Mouse (Mus musculus) left cerebral cortex, adult 8-10 months (tissue): ENCODE data around the gene Pnmt. TPM values are rescaled to one million over a fixed set of nuclear protein-coding genes. Genes with fewer than 3 reads are reported as not detected.
A peak's percentile ranks its signal among the peaks of the same experiment; 100 is the strongest.

Source experiments
- DNase-seq, 2 experiments: peaks; one replicate each; pipeline ENCODE4 v3.0.0; 2022; ENCODE audit warnings: low spot score in 2 of 2
- total RNA-seq, 4 experiments: library from RNA; stranded (reverse); gene quantifications; 2 replicates each; pipeline ENCODE4 v1.2.4; 2022

The Pnmt gene
- total RNA-seq, 4 experiments from 2014 or later: 0.65 to 1.7 (median 0.96) TPM

DNA sequence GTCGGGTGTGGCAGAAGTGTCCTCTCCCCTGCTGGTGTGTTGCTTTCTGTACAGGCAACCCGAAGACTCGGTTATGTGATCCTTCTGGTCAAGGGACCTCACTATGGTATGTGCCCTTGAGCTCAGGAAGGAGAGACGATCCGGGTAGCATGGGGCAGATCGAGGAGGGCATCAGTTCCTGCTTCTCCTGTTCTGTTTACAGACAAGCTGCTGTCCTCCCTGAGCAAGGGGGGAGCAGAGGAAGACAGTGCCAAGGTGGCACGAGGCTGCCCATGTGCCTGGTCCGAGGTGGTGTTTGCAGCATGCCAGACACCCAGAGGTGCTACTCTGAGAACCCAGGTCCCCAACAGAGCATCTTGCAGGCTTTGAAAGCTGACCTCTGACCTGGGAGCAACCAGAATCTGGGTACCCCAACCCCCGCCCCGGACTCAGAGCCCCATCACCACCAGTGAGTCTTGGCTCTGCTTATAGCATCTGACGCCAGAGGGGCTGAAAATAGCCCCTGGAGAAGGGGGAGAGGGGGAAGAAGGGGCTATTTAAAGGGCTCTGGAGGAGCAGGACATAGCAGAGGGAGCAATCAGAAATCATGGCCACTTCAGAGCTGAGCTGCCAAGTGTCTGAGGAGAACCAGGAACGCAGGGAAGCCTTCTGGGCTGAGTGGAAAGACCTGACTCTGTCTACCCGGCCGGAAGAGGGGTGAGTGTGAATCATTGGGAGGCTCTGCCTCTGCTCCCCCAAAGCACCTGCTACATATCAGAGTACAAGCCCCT lies 2.8 kb upstream of the Pnmt start, which contains the start of gene Tcap:
Tcap (plus strand) TSS at position 551 of the 770 bp plus-strand sequence.
- DNase-seq: no peak

DNA sequence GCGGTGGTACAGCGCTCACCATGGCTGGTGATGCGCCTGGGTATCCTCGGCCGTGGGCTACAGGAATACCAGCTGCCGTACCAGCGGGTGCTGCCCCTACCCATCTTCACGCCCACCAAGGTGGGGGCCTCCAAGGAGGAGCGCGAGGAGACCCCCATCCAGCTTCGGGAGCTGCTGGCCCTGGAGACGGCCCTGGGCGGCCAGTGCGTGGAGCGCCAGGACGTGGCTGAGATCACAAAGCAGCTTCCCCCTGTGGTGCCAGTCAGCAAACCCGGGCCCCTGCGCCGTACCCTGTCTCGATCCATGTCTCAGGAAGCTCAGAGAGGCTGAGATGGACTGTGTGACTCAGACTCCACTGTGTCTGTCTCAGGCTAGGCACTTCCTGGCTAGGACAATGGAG lies 2.0 kb upstream of the Pnmt start:
- no peak for DNase-seq

DNA sequence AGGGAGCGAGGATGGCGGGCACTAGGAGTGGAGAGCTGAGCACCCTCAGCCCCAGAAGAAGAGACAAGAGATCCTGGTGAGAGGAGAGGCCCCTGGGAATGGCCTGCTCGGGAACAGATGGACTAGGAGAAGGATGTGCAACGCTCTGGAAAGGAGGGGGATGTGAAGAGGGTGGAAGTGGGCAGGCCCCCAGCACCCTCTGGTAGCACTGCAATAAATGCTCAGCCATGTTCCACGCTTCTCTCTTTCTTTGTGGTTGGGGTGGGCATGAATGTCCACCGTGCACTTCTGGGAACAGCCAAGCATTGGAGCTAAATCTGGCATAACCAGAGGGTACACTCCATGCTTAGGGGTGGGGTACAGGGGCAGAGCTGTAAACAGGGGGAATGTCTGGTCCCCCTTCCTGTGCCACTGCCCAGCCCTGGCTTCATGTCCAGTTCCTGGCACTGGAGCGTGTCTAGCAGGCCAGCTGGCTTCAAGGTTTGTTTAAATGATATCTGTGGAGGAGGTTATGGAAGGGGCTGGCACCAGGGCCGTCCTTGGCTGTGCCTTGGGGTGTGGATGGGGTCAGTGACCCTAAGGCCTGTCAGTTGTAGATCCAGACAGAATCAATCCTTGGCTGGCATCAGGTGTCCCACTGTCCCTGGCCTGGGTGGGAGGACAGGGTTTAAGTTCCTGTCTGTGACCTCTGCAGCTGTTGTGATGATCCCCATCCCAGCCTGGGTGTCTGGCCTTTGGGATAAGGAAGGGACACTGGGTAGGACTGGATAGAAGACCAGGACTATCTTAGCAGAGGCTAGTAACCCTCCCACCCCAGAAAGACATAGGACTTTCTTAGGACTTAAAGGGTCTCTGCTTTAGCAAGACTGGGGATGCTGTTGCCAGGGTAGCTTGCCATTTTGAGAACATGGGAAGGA lies 1.3 kb upstream of the Pnmt start:
- DNase-seq: no peak

DNA sequence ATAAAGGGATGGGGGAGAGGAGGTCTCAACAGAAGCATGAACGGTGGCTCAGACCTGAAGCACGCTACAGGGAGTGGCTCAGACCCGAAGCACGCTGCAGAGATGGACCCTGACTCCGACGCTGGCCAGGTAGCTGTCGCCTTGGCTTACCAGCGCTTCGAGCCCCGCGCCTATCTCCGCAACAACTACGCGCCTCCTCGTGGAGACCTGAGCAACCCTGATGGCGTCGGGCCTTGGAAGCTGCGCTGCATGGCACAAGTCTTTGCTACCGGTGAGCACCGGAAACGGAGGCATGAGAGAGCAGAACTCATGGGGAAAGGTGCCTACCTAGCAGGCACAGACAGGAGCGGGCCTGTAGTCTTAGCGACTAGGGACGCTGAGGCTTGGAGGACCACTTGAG lies 346 bp downstream of the Pnmt start:
- no peak for DNase-seq

DNA sequence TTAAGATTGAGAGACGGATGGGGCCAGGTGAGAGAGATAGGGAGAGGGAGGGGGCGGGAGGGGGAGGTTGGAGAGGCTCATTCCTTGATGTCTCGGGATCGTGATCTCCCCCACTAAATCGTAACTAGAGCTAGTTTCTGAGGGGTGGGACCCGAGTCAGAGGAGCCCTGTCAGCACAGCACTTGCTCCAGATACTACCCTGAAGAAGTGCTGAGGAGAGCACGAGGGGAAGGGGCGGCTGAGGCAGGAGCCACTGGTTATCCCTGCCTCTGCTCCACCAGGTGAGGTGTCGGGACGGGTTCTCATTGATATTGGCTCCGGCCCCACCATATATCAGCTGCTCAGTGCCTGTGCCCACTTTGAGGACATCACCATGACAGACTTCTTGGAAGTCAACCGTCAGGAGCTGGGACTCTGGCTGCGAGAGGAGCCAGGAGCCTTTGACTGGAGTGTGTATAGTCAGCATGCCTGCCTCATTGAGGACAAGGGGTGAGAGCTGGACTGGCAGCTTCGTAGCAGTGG lies 867 bp downstream of the Pnmt start:
- no peak for DNase-seq

DNA sequence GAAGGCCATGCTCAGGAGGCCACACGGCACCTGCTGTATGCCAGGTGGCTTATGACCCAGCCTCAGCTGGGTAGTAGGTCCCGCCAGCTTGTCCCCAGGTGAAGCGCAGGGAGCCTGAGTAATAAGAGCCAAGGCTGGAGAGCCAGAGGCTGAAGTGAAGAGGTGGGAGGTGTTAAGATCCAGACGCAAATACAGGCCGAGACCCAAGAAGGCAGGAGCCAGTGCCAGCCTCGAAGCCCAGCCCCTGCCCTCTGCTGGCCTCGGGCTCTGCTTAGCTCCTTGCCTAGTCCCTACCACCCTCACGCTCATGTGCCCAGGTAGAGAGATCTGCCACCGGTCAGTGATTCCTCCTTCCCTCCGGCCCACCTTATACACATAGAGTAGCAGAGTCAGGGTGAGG lies 2.0 kb downstream of the Pnmt start:
- no peak for DNase-seq

DNA sequence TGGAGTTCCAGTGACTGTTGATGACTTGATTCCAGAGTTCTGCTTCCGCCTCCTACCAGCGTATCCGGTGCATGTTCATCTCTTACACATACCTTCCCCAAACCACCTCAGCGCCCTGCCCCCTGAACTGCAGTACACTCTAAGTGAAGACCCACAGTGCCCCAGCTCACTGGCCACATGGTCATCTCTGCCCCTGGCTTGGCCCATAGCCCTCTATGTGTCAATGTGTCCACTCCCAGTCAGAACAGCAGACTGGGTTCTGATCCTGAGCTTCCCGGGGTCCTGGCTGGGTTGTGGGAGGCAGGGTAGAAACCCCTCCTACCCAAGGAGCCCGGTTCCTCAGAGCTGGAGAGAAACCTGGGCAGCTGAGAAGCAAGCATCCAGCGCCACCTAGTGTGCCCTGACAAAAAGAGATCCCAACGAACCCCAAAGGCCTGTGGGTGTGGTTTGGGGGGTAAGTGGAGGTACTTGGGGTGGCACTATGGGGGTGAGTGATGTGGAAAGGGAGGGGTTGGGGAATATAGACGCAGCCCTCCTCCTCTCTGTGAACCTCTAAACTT lies 3.1 kb downstream of the Pnmt start:
- DNase-seq: no peak

DNA sequence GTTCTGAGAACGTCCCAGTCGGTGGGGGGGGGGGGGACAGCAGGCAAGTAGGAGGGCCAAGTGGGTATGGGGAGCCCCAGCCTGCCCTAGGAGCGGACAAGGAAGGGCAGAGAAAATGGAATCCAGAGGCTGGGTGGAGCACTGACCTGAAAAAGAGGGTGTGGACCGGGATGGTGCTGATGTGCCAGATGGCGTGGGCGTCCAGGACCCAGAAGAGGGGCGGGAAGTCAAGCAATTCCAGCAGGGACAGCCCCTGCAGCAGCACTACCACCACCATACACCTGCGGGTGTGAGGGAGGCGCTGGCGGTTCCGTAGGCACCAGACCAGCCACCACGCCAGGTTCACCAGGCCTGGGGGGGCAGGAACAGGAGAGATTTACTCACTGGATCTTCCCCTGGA lies 3.9 kb downstream of the Pnmt start:
- DNase-seq: no peak

DNA sequence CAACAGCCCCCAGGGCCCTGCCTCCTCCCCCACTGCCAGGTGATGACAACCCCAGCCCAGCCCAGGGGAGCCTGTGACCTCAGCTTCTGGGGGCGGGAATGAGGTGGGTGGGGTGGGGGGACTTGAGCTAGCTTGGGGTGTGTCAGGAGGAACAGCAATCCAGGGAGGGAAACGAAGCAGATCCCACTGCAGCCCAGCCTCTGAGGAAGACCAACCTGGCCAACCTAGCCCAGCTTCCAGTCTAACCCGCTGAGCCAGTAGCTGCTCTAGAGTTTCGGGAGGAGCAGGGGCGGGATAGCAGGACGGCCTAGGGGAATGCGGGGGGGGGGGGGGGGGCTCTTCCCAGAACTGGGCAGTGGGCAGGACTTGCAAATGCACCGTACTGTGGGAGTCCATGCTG lies 5.8 kb downstream of the Pnmt start:
- no peak for DNase-seq

DNA sequence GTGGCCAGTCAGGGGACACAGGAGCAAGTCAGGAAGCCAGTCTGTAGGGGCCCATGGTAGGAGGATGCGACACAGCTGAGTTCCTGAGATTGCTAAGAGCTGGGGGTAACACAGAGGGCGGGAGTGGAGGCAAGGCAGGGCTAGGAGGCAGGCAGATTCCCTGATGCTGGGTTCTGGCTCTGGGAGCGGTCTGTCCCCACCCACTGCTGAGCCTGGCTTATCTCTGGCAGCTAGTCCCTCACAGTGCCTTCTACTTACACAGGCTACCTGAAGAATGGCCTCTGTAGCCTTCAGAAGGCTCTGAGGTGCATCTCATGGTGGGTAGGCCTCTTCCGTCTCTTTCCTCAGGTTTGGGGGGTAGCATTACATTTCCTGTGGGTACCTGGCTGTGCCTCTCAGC lies 6.4 kb downstream of the Pnmt start:
- no peak for DNase-seq

DNA sequence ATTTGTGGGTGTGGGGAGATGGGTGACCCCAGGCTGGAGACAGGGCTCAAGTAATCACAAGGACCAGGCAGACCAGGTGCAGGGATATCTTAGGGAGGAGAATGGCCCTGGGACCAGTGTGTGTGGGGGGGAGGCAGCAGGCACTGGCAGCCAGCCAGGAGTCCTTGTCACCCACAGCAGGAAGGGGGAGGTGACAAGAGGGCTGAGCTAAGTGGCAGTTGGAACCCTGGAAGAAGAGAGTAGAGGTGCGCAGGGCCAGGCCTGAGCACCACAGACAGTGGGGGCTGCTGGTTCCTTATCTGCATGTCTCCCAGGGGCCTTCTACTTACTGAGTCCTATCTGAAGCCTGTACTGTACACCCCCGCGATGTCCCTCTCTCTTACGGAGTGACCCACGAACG lies 7.1 kb downstream of the Pnmt start:
- no peak for DNase-seq

DNA sequence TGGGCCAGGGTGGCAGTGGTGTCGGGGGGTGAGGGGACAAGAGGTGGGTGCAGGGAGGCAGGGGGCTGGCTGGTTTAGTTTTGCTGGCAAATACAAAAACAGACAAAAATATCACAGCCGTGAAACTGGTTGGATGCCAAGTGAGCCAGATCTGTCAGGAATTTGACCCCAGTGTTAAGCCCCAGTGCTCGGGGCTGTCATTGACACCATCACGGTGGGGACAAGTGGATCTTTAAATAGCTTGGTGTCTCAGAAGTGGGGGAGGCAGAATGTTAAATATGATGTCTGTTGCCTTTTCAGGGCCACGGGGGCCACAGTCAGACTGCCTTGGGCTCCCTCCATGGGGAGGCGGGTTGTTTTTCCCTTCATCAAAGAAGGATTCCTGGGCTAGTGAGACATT lies 8.1 kb downstream of the Pnmt start:
- no peak for DNase-seq

DNA sequence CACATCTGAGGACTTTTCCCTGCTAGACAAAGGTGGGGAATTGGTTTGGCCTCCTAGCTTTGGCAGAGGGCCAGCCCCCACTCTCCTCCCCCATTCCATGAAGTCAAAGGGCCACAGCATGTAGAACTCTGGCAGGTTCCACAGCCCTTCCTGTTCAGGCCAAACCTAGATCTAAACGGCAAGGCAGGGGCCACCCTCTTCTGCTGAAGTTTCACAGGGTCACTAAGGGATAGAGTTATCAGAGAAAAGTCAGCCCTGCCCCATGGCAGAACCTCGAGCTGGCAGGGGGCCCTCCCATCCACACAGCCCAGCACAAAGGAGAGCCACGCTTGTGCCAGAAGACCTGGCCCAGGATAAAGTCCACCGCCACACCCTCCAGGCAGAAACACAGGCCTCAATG lies 8.8 kb downstream of the Pnmt start:
- DNase-seq: no peak

DNA sequence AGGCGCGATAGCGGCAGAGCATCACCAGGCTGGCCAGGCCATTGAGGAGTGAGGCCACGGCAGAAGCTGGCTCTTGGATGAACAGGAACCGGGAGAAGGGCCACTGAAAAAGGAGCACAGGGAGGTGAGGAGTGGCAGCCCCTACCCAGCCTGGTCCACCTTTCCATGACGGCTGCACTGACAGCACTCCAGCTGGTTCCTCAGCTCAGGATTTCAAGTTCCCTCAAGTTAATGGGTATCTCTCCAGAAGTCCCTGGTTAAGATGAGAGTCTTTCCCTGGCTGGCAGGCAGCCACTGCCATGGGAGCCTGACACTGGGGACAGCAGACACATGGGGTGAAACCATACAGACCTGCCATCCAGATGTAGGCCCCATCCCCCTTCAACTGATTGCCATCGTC lies 11.7 kb downstream of the Pnmt start:
- DNase-seq: no peak

DNA sequence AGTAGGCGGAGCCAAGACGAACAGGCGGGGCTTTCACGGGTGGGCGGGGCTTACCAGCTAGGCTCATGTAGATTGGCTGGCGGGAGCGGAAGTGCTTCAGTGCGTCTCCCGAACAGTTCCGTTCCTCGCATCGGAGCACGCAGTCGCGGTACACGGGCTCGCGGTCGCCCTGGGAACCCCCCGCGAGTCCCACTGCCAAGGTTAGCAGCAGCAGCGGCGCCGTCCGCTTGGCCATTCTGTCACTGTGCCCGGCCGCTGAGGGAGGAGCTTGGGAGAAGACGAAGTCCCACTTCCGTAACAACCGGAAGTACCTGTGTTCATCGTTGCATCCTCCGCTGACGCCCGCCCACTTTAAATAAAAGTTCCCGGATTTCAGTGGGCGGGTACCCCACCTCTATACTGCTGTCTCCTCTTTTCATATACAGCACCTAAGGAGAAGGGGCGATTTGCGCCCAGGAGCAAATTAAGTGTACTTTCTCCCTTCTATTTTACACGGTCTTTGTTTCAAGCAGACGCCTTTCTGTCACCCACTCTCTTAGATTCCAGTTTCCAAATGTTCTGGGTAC lies 14.0 kb downstream of the Pnmt start, which contains the start of gene Pgap3:
Pgap3 (minus strand) TSS at position 330 of the 566 bp plus-strand sequence.
- peak; percentile 82 to 91 for DNase-seq

DNA sequence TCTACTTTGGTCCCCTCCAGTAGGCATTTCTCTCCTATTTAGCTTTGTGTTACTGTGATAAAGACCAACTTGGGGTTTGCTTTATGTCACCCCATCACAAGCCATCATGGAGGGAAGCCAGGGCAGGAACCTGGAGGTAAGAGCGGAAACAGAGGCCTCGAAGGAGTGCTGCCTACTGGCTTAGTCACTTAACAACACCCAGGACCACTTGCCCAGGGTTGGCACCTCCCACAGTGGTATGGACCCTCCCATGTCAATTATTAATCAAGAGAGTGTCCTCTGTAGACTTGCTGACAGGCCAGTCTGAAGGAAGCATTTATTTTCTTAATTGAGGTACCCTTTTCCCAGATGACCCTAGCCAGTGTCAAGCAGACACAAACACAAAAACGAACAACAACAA lies 14.6 kb downstream of the Pnmt start:
- no peak for DNase-seq

DNA sequence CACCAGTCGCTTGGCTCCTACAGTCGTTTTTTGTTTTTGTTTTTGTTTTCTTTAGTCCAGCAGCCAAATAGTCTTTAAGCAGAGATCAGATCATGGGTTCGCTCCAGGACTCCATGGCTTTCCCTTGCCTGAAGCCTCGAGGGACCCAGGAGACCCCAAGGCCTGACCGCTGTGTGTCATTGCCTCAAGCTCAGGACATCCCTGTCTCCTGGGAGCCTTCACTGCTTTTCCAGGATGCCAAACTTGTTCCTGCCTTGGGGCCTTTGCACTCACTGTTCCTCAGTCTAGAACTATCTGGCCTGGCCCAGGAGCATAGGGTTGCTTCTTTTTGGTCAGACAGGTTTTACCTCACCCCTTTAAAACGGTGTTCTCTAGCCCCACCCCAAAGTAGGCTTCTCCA lies 20.4 kb downstream of the Pnmt start:
- no peak for DNase-seq

DNA sequence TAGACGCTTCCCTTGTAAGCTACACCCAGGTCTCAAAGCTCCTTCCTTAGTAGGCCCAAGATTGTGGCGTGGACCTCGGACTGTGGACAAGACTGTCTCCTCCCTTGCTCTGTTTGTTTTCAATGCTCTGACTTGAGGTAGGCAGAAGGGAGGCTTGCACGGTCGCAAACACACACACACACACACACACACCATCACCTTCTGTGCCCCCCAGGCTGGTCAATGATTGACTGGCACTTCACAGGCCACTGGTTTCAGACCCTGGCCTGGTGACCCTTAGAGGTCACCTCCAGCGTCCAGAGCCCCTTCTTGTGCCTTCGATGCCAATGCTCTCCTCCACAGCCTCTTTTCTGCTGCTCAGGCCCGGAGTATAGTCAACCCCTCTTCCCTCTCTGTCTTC lies 22.6 kb downstream of the Pnmt start:
- no peak for DNase-seq

DNA sequence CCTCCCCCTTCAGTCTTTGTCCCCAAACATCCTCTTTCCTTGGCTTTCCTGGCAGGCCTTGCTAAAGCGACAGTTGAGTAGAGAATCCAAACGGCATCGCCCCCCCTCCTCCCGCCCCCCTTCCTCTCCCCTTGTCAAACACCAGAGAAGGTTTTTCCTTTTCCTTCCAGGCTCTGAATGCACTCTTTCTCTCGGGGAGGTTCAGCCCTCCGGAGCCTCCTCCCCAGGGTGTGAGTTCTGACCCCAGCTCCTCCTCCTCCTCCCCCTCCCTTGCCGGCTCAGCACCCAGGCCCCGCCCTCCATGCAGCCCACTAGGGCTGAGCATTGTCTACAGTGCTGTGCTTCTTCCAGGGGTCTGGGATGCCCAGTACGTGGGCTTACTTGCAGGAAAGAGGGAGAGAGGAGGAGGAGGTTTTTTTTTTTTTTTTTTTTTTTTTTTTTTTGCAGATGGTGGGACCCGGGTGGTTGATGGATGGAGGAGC lies 23.1 kb downstream of the Pnmt start:
- DNase-seq: no peak

DNA sequence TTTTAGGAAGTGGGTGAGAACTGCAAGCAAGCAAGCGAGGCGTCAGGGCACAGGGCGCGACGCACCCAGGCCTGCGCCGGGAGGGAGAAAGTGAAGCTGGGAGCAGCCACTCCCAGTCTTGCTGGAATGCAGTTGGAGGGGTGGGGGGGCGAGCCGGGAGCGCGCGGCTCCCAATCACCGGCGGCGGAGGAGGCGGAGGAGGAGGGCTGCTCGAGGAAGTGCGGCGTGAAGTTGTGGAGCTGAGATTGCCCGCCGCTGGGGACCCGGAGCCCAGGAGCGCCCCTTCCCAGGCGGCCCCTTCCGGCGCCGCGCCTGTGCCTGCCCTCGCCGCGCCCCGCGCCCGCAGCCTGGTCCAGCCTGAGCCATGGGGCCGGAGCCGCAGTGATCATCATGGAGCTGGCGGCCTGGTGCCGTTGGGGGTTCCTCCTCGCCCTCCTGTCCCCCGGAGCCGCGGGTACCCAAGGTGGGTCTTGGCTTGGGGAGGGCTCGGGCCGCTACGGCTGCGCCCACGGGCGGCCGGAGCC lies 26.1 kb downstream of the Pnmt start, which contains the start of gene Erbb2:
Erbb2 (plus strand) TSS at position 198 of the 524 bp plus-strand sequence.
- DNase-seq: no peak

DNA sequence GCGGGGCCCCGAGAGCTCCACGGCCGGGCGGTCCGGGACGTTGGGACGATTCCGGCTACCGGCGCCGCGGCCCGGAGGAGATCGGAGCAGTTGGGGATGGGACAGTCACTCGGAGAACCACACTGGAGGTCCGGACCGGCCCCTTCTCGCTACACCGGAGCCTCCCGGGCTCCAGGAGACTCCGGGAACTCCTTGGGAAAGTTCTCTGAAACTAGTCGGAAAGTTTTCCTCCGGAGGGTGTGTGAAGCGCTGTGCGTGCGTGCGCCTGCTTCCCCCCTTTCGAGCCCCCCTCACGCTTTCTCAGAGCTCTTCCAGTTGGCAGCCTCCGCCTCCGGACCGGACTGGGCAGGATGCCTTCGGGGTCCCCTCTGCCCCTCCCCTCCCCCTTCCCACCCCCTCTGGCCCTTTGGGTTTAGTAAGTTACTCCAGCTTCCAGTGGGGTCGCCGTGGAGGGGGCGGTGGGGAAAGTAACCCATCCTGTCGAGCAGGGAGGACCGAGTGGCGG lies 26.6 kb downstream of the Pnmt start:
- DNase-seq: no peak
